ENCODE assay signal across 8 mouse cellular contexts in the genomic region with DNA sequence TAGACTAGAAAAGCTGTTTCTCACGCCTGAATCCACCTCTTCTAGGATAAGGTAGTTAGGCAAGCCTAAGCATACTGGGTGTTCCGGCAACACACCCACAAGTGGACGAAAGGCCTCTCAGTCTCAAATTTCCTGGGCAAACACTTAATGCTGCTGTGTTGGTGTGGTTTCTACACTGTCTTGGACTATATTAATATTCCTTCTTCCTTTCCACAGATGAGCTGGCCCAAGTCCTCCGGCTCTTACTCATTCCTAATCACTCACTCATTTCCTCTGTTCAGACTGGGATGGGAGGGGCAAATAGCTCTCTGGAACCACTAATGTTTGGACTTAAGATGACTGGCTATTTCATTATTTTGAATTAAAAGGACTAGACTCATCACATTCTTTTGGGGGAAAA.
DNase-seq lines count a peak whose midpoint lies in the region; ATAC-seq and TF ChIP-seq lines count a peak whose summit lies in the region.

No protein-coding gene starts in this region.

- H3K4me1 ChIP-seq in midbrain, embryonic 10.5 days: peaks cover 11% of the 10 kb centered on the region
- 0 out of 2 replicates have a peak, but pooled peaks cover 7% of the 10 kb centered on the region for H3K4me1 ChIP-seq in midbrain, embryonic 13.5 days (replicated peaks)
- peaks cover 3% of the 10 kb centered on the region; the same call in 1 of the 2 replicates for H3K4me1 ChIP-seq in olfactory bulb, adult 2 months (ENCODE audit: control insufficient read depth, insufficient read depth, low read length)
- H3K4me1 ChIP-seq in hindbrain, embryonic 11.5 days (replicated peaks; ENCODE audit: control insufficient read depth, insufficient read depth, low read length): no peaks in the 10 kb centered on the region

- H3K27me3 ChIP-seq in midbrain, embryonic 10.5 days (ENCODE audit: low read depth, poor library complexity, severe bottlenecking): no peaks in the 10 kb centered on the region
- H3K27me3 ChIP-seq in midbrain, embryonic 13.5 days: no peaks in the 10 kb centered on the region
- H3K27me3 ChIP-seq in hindbrain, embryonic 11.5 days (ENCODE audit: control insufficient read depth, insufficient read depth, low read length): no peaks in the 10 kb centered on the region

- no peaks in the 10 kb centered on the region for H3K9me3 ChIP-seq in midbrain, embryonic 10.5 days (replicated peaks)
- no peaks in the 10 kb centered on the region for H3K9me3 ChIP-seq in midbrain, embryonic 13.5 days
- no peaks in the 10 kb centered on the region for H3K9me3 ChIP-seq in hindbrain, embryonic 11.5 days (ENCODE audit: control insufficient read depth, low read length)

- no peak for DNase-seq in midbrain, embryonic 10.5 days (ENCODE audit: low spot score)
- DNase-seq in gastrocnemius, postnatal 10 days: peak; percentile 33
- peak; percentile 84 for DNase-seq in kidney, adult 9 months
- no peak for DNase-seq in c-Kit-positive CD71-positive TER-119-positive erythroid progenitor cells, embryonic 14.5 days (ENCODE audit: low spot score)
- DNase-seq in yolk sac, embryonic 10.5 days (ENCODE audit: low spot score): no peak
- no peak for DNase-seq in hindbrain, embryonic 11.5 days (ENCODE audit: low spot score)

- 53% methylated on average over 4 of the region's 4 CpGs for WGBS in midbrain, embryonic 10.5 days
- WGBS in midbrain, embryonic 13.5 days: 46% methylated on average over 4 of the region's 4 CpGs
- WGBS in olfactory bulb, adult 2 months: 90% methylated on average over 4 of the region's 4 CpGs
- 71% methylated on average over 4 of the region's 4 CpGs for WGBS in hindbrain, embryonic 11.5 days

- H3K9ac ChIP-seq in midbrain, embryonic 13.5 days (replicated peaks): no peak overlapping the region
- H3K9ac ChIP-seq in hindbrain, embryonic 11.5 days (ENCODE audit: low read depth, low read length): no peak overlapping the region

- no peaks in the 10 kb centered on the region for H3K36me3 ChIP-seq in midbrain, embryonic 10.5 days
- H3K36me3 ChIP-seq in midbrain, embryonic 13.5 days: no peaks in the 10 kb centered on the region
- H3K36me3 ChIP-seq in hindbrain, embryonic 11.5 days (ENCODE audit: control insufficient read depth, insufficient read depth, low read length): no peaks in the 10 kb centered on the region

- no peak for TF ChIP-seq POLR2A in olfactory bulb, adult 2 months (IDR thresholded peaks at IDR 0.05; ENCODE audit: insufficient read depth, low read depth, low read length)

- H3K4me2 ChIP-seq in midbrain, embryonic 13.5 days (replicated peaks): no peak overlapping the region
- H3K4me2 ChIP-seq in hindbrain, embryonic 11.5 days (replicated peaks; ENCODE audit: low read depth, low read length): no peak overlapping the region

- TF ChIP-seq CTCF in olfactory bulb, adult 2 months (IDR thresholded peaks at IDR 0.05; ENCODE audit: insufficient read depth, low read depth, low read length): no peak

- H3K27ac ChIP-seq in midbrain, embryonic 10.5 days (replicated peaks): 0 out of 2 replicates have a peak overlapping the region, but pooled peaks have one; percentile 2
- H3K27ac ChIP-seq in midbrain, embryonic 13.5 days: no peak overlapping the region
- H3K27ac ChIP-seq in olfactory bulb, adult 2 months (ENCODE audit: insufficient read depth, low read depth, low read length): peak overlapping the region; percentile 51; the same call in 1 of the 2 replicates
- no peak overlapping the region for H3K27ac ChIP-seq in hindbrain, embryonic 11.5 days (ENCODE audit: low read depth, low read length)

- no peak overlapping the region for H3K4me3 ChIP-seq in midbrain, embryonic 10.5 days
- no peak overlapping the region for H3K4me3 ChIP-seq in midbrain, embryonic 13.5 days (replicated peaks)
- no peak overlapping the region for H3K4me3 ChIP-seq in olfactory bulb, adult 2 months (ENCODE audit: insufficient read depth, low read depth, low read length)
- no peak overlapping the region for H3K4me3 ChIP-seq in hindbrain, embryonic 11.5 days (ENCODE audit: low read depth, low read length)

- no peak for ATAC-seq in midbrain, embryonic 13.5 days
- no peak for ATAC-seq in hindbrain, embryonic 11.5 days (ENCODE audit: low FRiP score)

Comparison
In these comparisons a context has a peak if more than half of its experiments do, and no peak if none do; other contexts are left out.
1. H3K27ac ChIP-seq: peak in midbrain, embryonic 10.5 days (single experiment) and olfactory bulb, adult 2 months (single experiment); none in midbrain, embryonic 13.5 days (single experiment) and hindbrain, embryonic 11.5 days (single experiment).
2. DNase-seq: peak in gastrocnemius, postnatal 10 days (single experiment) and kidney, adult 9 months (single experiment); none in midbrain, embryonic 10.5 days (single experiment), c-Kit-positive CD71-positive TER-119-positive erythroid progenitor cells, embryonic 14.5 days (single experiment), yolk sac, embryonic 10.5 days (single experiment) and hindbrain, embryonic 11.5 days (single experiment).